Comparison of ENCODE assay signal across 7 mouse cellular contexts in genomic region chr13:24251236-24251635, GRCm38 (mm10).
"Had no signal": no experiment of that assay in that cellular context is flagged by ENCODE, and none has a peak within 500 bp of the region (broad histone marks: within the 10 kb centered on the region; RNA-seq: fewer than 3 reads in every experiment).

No protein-coding gene starts in this region.

- DNase-seq: lung, adult 2 months; lung, postnatal 14 days; lung, postnatal 36 days; right cerebral cortex, postnatal 14 days; thymus, adult 2 months; thymus, postnatal 25 days; thymus, postnatal 4 days had no signal
